Mouse (Mus musculus) liver, embryonic 16.5 days (tissue): ENCODE data around the gene Lamc3. TPM values are rescaled to one million over a fixed set of nuclear protein-coding genes. Genes with fewer than 3 reads are reported as not detected.

Experiments used
- ATAC-seq: fragments of 200-750 bp; cut with Nextera tagmentation; 2 replicates; pipeline ENCODE4 v1.8.0; 2017; ENCODE audit warnings: low read depth, mild to moderate bottlenecking, moderate number of reproducible peaks, moderate library complexity
- H3K27ac ChIP-seq: fragments of 300-500 bp; sonication (generic); 2 replicates; pipeline ENCODE4 v1.5.1; 2014; ENCODE audit warnings: mild to moderate bottlenecking, low read length
- H3K27me3 ChIP-seq: fragments of 300-500 bp; sonication (generic); 2 replicates; pipeline ENCODE4 v1.6.1; 2014; ENCODE audit warnings: low read depth, low read length, mixed read lengths; ENCODE audit not compliant: control insufficient read depth, insufficient read depth
- H3K36me3 ChIP-seq: fragments of 300-500 bp; sonication (generic); 2 replicates; pipeline ENCODE4 v1.6.1; 2014; ENCODE audit warnings: mild to moderate bottlenecking; ENCODE audit not compliant: control insufficient read depth, insufficient read depth
- H3K4me1 ChIP-seq: fragments of 300-500 bp; sonication (generic); 2 replicates; pipeline ENCODE4 v1.6.1; 2014; ENCODE audit warnings: low read depth, low read length, mixed read lengths; ENCODE audit not compliant: control insufficient read depth
- H3K4me2 ChIP-seq: fragments of 300-500 bp; sonication (generic); 2 replicates; pipeline ENCODE4 v1.6.1; 2014; ENCODE audit warnings: low read depth, low read length, mixed read lengths
- H3K4me3 ChIP-seq: fragments of 300-500 bp; sonication (generic); 2 replicates; pipeline ENCODE4 v1.5.1; 2014; ENCODE audit warnings: low read depth, mild to moderate bottlenecking, low read length
- H3K9ac ChIP-seq: fragments of 300-500 bp; sonication (generic); 2 replicates; pipeline ENCODE4 v1.6.1; 2014; ENCODE audit warnings: low read depth, low read length
- H3K9me3 ChIP-seq: fragments of 300-500 bp; sonication (generic); replicated peaks from 2 replicates; pipeline ENCODE4 v1.6.1; 2016; ENCODE audit warnings: low read length; ENCODE audit not compliant: control insufficient read depth
- WGBS: fragments of 180-500 bp; shearing (Covaris S2); extraction: QIAGEN DNeasy Blood & Tissue Kit; methylation state at CpG from one replicate; pipeline ENCODE4 v1.1.7; 2014; ENCODE audit not compliant: insufficient replicate concordance; 5-methylcytosine and 5-hydroxymethylcytosine counted together
- polyA plus RNA-seq: library from polyadenylated mRNA; unstranded; fragments of >200 nt; fragmentation: Nextera tagmentation; extraction: Ambion mirVana; gene quantifications from 2 replicates; pipeline ENCODE4 v1.2.1, GENCODE M21; 2015

Gene Lamc3
- polyA plus RNA-seq, 1 experiment from 2014 or later = 0.15 TPM

GRCm38 (mm10) chr2:31888871-31889270 lies 1.8 kb downstream of the Lamc3 start:
- no peak overlapping the region for H3K4me2 ChIP-seq
- H3K4me3 ChIP-seq = no peak overlapping the region
- H3K27ac ChIP-seq = no peak overlapping the region
- H3K4me1 ChIP-seq = no peaks in the 10 kb centered on the region
- no peak for ATAC-seq
- no peaks in the 10 kb centered on the region for H3K36me3 ChIP-seq
- 38% methylated on average over 1 of the region's 1 CpGs for WGBS
- no peaks in the 10 kb centered on the region for H3K9me3 ChIP-seq
- H3K27me3 ChIP-seq = peaks cover 27% of the 10 kb centered on the region
- H3K9ac ChIP-seq = no peak overlapping the region

- peaks cover 19% of the 10 kb centered on the region for H3K27me3 ChIP-seq
- ATAC-seq = no peak
These were observed 4.1 kb downstream of the Lamc3 start for GRCm38 (mm10) chr2:31891219-31891618.

GRCm38 (mm10) chr2:31893110-31893669 lies 6.1 kb downstream of the Lamc3 start:
- Histone ChIP-seq H3K9me3 (no peaks in the 10 kb centered on the region), H3K4me1 (no peaks in the 10 kb centered on the region), H3K9ac (no peak overlapping the region), H3K27me3 (no peaks in the 10 kb centered on the region; the same call in 1 of the 2 replicates), H3K4me3 (no peak overlapping the region), H3K27ac (no peak overlapping the region), H3K36me3 (no peaks in the 10 kb centered on the region), H3K4me2 (no peak overlapping the region)
- no peak for ATAC-seq
- 58% methylated on average over 10 of the region's 10 CpGs for WGBS

More at GRCm38 (mm10) chr2:31891219-31891618, 4.1 kb downstream of the Lamc3 start:
- Histone ChIP-seq H3K4me1 (no peaks in the 10 kb centered on the region), H3K27ac (no peak overlapping the region), H3K9ac (no peak overlapping the region), H3K4me2 (no peak overlapping the region), H3K4me3 (no peak overlapping the region), H3K36me3 (no peaks in the 10 kb centered on the region), H3K9me3 (no peaks in the 10 kb centered on the region)
- 64% methylated on average over 2 of the region's 2 CpGs for WGBS

GRCm38 (mm10) chr2:31894221-31894870 lies 7.3 kb downstream of the Lamc3 start:
- Histone ChIP-seq H3K4me3 (no peak overlapping the region), H3K9me3 (no peaks in the 10 kb centered on the region), H3K27me3 (no peaks in the 10 kb centered on the region; the same call in 1 of the 2 replicates), H3K36me3 (no peaks in the 10 kb centered on the region), H3K9ac (no peak overlapping the region), H3K4me2 (no peak overlapping the region), H3K4me1 (no peaks in the 10 kb centered on the region), H3K27ac (no peak overlapping the region)
- no peak for ATAC-seq
- WGBS = 60% methylated on average over 13 of the region's 13 CpGs

GRCm38 (mm10) chr2:31900932-31901331 lies 13.8 kb downstream of the Lamc3 start:
- Histone ChIP-seq H3K27ac (no peak overlapping the region), H3K4me2 (no peak overlapping the region), H3K9me3 (no peaks in the 10 kb centered on the region), H3K9ac (no peak overlapping the region), H3K36me3 (no peaks in the 10 kb centered on the region), H3K4me1 (no peaks in the 10 kb centered on the region), H3K27me3 (no peaks in the 10 kb centered on the region), H3K4me3 (no peak overlapping the region)
- no peak for ATAC-seq
- WGBS = 55% methylated on average over 4 of the region's 4 CpGs

- no peaks in the 10 kb centered on the region for H3K36me3 ChIP-seq
- no peaks in the 10 kb centered on the region for H3K9me3 ChIP-seq
- ATAC-seq = peak; percentile 41; the same call in 1 of the 2 replicates
- no peak overlapping the region for H3K4me3 ChIP-seq
- no peak overlapping the region for H3K27ac ChIP-seq
- no peak overlapping the region for H3K4me2 ChIP-seq
- H3K27me3 ChIP-seq = no peaks in the 10 kb centered on the region
- H3K4me1 ChIP-seq = no peaks in the 10 kb centered on the region
- H3K9ac ChIP-seq = no peak overlapping the region
- 36% methylated on average over 4 of the region's 4 CpGs for WGBS
These were observed 14.7 kb downstream of the Lamc3 start for GRCm38 (mm10) chr2:31901659-31902362.

- H3K4me2 ChIP-seq = no peak overlapping the region
- H3K4me3 ChIP-seq = no peak overlapping the region
- WGBS = 38% methylated on average over 6 of the region's 6 CpGs
- no peak overlapping the region for H3K27ac ChIP-seq
- no peaks in the 10 kb centered on the region for H3K9me3 ChIP-seq
- H3K9ac ChIP-seq = no peak overlapping the region
- H3K4me1 ChIP-seq = no peaks in the 10 kb centered on the region
- H3K36me3 ChIP-seq = no peaks in the 10 kb centered on the region
- ATAC-seq = no peak
- H3K27me3 ChIP-seq = no peaks in the 10 kb centered on the region
These were observed 17.0 kb downstream of the Lamc3 start for GRCm38 (mm10) chr2:31904089-31904488.

- H3K9ac ChIP-seq = no peak overlapping the region
- no peaks in the 10 kb centered on the region for H3K27me3 ChIP-seq
- H3K4me3 ChIP-seq = no peak overlapping the region
- no peaks in the 10 kb centered on the region for H3K36me3 ChIP-seq
- no peaks in the 10 kb centered on the region for H3K4me1 ChIP-seq
- no peak overlapping the region for H3K27ac ChIP-seq
- no peaks in the 10 kb centered on the region for H3K9me3 ChIP-seq
- no peak for ATAC-seq
- WGBS = 17% methylated on average over 8 of the region's 8 CpGs
- H3K4me2 ChIP-seq = no peak overlapping the region
These were observed 17.5 kb downstream of the Lamc3 start for GRCm38 (mm10) chr2:31904622-31905021.

GRCm38 (mm10) chr2:31905682-31906081 lies 18.6 kb downstream of the Lamc3 start:
- H3K27me3 ChIP-seq = no peaks in the 10 kb centered on the region
- 43% methylated on average over 9 of the region's 9 CpGs for WGBS
- ATAC-seq = no peak
- no peak overlapping the region for H3K4me2 ChIP-seq
- H3K36me3 ChIP-seq = no peaks in the 10 kb centered on the region
- no peaks in the 10 kb centered on the region for H3K9me3 ChIP-seq
- no peaks in the 10 kb centered on the region for H3K4me1 ChIP-seq
- no peak overlapping the region for H3K9ac ChIP-seq
- H3K4me3 ChIP-seq = no peak overlapping the region
- no peak overlapping the region for H3K27ac ChIP-seq
